Mouse (Mus musculus) B cell, adult 2 months (primary cell): Measurements from ENCODE around the gene Faah.

Experiments
- DNase-seq, 2 experiments: peaks; one replicate each; pipeline ENCODE4 v3.0.0; 2022

Faah gene

DNA sequence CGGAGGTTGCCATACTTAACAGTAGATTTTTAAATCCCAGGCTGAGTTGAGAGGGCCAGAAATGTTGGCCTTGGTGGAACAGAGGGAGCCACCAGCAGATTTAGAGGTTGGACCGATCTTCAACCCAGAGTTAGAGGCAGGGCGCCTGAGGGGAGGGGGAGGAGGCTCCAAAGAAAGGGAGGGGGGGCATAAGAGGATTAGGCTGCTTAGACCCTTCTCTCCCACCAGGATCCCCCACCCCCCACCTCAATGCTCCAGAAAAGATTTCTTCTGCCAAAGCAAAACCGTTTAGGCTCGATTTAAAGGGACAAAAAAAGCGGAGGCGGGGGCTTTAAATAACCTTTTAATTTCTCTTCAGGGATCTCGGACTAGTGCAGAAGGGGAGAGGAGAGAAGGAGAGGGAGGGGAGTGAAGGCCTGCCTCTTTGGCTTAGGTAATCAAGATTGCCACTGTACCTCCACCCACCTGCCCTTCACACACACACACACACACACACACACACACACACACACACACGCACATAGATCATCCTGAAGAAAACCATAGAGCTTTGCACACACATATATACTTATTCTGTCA is 76.4 kb downstream of the Faah start:
- DNase-seq: no peak

DNA sequence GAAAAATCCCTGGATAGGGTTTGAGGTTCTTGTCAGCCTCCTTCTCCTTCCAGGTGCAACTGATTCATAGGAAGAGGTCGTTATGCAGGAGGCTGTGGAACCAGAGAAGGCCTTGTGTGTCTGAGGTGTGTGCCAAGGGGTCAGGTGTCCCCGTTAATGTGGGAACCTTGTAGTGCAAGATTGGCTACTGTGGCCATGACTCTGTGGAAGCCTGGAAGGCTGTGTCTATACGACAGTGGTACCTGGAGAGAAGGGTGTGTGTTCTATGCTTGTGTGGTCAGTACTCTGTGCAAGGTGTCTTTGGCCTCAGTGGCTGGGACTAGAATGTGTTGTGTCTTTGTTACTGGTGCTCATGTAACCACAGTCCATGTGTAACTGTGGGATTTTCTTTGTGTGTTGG is 77.0 kb downstream of the Faah start:
- no peak for DNase-seq

DNA sequence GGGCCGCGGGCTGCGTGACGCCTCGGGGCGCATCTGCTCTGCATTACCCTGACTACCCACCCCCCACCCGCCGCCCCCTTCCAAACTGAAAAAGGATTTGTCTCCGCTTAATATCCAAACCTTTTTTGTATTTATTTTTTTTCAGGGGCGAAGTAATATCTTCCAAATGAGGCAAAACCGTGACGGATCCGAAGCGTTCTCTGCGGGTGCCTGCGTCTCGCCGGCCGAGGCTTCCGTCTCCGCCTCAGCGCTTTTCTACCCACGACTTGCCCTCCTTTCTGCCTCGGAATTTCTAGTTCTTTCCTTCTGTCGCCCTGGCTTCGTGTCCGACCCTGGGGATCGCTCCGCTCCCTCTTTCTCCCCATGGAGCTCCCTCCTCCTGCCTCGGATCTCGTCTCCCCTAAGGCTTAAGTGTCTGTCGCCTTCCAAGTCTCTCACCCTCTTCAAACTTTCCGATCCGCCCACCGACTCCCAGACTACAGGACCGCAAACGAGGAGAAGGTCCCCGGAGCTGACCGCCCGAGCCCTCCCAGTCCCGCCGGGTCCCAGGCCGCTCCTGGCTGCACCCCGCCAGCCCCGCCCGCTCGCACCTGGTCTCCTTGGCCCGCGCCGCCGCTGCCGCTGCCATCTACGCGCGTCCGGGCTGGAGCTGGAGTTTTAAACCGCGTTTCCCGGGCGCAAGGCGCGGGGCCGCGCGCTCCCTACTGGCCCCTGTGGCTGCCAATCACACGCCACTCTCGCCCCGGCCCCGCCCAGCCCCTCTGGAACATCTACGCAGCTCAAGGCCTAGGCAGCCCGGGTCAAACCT is 78.2 kb downstream of the Faah start, which contains the start of gene Dmbx1:
Dmbx1 (minus strand) TSS at position 632 of the 808 bp plus-strand sequence.
- no peak for DNase-seq

DNA sequence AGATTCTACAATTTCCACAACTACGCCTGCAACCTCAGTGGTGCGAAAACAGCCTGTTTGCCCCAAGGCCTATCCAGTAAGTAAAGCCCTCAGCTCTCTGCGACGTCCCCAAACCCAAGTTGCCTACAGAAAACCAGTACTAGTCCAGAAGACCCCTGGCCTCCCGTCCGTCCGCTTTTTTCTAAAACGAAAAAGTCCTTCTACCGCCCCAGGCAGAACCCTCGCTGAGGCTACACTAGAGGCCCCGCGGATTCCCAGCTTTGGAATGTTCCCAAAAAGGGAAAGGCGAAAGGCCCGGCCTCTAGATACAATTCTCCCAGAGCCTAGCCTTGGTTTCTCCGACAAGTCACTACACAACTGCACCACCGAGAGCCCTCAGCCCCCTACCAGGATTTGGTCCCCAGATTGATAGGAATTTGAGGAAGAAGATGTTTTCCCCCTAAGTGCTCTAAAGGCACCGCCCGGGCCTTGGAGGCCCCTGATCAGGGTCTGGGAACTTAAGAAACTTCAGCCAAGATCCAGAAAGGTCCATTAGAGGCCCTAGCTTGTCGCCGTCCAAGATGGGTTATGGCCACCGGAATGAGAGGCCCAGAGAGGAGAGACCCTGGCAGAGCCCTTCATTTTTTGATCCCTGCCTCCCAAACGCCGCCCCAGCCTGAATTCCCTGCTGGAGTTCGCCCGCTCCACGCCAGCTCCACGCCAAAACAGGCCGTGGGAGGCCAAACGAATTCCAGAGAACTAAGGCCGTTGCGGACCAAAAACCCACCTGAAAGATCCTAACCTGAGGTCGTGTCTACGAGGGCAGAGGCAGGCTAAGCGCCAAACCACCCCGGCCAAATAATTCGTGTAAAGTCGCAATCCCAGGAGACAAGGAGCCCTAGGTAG is 79.2 kb downstream of the Faah start:
- no peak for DNase-seq

DNA sequence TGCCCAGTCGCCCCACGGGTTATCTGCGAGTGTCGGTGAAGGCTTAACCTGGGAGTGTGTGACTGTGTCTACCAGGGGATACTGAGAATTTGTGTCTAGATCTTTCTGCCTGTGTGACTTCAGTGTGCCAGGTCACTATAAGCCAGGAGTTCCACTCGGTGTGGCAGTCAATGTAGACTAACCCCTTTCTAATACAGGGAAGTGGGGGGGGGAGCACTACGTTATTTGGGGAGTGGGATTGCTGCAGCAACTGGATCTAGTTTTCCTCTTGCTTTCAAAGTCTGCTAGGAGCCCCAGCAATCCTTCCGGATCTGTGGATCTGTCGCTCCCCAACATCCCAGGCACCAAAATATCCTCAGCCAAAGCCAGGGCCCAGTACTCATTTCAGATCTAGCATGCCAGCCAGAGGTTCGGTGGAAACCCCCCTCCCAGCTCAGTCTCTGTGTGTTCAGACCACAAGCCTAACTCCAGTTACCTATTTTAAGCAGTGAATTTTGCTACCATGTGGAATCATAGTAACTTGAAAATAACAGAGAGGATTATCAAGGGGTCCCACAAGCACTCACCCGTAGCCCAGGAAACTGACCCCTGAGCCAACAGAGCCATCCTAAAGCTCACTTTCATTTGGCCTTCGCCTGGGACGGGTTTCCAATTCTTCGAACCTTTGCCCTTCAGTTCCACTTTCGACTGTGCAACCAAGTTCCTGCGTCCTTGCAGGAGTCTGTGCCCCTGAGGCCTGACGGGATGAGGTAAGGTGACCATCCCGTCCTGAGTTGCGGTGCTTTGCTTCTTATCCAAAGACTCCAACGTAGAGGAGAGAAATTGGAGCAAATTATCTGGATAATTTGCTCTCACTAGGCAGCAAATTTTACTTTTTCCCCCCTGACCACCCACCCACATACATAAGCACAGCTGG is 80.4 kb downstream of the Faah start:
- DNase-seq: no peak

DNA sequence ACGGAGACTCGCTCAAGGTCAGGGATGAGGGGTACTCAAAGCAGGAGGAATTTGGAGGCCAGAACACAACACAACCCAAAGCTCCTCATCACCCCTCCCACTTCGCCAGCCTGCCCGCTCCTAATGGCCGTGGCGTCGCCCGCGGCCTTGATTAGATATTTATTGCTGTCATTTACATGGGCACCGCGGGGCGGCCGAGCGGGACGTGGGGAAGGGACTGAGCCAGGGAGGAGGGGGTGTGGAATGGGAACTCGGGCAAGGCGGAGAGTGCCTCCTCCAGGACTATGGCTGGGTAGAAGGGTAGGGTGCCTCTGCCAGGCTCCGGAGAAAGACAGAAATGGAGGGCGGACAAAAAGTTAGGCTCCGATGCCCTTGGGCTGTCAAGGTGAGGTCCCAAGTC is 81.1 kb downstream of the Faah start:
- DNase-seq: no peak

DNA sequence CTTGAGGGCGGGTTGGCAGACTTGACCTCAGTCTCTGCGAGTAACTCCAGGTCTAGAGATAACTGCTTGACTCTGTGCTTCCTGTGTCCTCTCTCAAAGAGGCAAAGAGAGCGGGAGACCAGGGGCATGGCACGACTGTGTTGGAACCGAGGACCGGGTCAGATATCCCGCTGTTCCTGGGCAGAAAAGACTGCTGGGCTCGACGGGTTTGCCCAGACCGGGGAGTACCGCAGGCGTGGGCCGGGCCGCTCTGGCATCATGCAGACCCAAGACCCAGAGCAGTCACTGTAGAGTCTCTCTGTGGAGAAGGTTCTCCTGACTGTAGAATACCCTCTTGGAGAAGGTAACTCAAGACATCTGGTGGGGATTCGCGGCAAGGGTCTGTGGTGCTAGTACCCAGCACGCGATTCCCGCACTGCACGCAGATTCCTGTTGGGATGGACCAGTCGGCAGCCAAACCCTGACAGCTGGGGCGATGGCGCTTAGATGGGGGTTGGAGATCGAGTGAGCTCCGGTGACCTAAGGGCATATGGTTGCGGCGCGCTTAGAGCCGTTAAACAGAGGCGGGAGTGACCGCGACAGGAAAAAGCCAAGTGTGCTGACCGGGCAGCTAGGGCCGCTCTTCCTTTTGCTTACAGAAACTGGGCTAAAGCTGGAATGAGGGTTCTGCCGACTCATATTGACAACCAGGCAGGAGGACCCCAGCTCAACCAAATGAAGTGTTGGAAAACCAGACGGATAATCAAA is 81.7 kb downstream of the Faah start:
- peak in 1 of 2 experiments; percentile 8 for DNase-seq

DNA sequence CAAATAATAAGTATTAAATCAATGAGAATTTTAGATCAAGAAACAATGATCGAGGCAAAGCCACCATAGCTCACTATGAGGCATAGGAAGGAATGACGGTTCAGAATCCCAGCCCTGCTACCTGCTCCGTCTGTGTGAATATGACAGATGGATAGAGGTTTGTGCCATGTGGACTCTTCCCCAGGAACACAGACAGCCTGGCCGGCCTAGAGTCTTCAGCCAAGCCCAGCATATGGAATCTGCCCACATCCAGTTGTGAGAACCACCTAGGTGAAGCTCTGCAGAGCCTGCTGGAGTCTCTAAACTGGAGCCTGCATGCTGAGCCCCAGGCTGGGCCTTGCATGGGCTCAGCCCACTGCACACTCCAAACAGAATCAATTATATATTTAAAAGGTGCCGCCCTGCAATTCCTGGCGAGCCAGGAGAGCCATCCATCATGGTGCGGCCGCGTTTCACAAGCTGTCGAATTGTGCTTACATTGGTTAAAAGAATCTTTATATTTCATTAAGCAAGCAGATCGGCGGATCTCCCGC is 86.1 kb downstream of the Faah start:
- no peak for DNase-seq

DNA sequence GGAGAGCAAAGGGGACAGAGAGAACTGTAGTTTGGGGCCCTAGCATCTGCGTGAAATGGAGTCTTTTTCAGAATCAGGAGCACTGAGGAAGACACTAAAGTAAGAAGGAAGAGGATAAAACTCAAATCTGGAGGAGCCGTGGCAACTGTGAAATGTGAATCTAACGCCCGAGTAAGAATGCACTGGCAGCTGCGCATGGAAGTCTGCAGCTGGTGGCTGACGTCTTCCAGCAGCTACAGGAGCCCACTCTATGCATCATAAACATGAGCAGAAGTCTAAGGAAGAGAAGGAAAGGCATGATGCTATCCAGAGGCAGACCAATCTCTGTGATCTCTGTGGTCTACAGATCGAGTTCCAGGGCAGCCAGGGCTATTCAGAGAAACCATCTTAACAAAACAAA is 90.1 kb downstream of the Faah start:
- no peak for DNase-seq

DNA sequence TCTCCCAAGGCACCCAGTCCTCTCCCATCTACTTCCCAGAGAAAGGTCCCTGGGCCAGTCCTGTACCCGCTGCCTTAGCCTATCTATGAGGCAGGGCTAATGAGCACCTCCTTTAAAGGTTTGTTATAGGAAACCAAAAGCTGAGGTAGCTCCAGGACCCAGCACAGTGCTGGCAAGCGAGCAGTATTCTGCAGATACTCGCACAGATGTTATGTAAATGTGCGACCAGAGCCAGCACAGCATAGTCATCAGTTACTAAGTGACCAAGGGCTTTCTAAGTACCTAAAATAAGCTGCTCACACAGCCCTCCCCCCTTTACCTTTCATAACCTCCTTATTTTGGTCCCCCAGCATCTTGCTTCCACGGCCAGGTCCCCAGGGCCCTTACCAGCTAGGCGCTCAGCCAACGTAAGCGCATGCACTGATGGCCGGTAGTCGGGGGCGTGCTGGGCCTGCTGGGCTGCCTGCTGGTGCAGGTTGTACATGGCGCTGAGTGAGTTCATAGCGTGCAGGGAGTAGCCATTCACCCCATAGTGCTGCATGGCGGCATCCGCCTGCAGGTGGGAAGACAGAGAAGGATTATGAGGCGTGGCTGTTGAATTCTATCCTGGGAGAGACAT is 94.4 kb downstream of the Faah start:
- DNase-seq: no peak

DNA sequence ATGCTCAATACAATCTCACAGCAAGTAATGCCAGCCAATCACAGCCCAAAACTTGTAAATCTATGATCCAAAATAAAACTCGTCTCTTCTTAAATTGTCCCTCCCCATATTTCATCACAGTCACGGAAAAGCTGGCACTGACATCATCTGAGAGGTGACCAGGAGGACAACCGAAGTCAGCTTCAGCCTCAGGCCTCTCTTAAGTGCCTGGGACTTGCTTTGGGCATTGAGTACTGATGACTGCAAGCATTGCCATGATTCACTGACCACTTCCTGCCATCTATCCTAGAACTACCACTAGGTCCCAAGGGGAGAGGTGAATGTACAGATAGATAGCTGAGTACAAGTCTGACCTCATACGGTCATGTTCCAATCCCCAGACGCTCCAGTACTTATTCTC is 95.0 kb downstream of the Faah start:
- no peak for DNase-seq

DNA sequence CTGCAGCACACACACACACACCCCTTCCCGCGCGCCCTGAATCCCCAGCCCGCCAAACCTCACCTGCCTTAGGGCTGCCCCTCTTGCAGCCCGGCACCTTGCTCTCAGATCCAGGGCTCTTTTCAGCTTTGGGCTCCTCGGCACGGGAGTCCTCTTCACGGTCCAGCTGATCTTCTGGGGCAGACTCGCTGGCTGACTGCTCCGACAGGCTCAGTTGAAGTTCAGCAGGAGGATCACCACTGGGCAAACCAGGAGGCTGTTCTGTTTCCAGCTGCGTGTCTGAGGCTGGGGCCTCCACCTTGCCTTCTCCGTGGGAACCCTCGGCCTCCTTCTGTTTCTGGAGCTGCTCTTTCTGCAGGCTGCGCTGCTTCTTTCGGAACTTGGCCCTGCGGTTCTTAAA is 97.8 kb downstream of the Faah start:
- DNase-seq: no peak
